Mouse (Mus musculus): ENCODE results near the gene Pitpna.
A peak's percentile ranks its signal among the peaks of the same experiment; 100 is the strongest.

- TF ChIP-seq CTCF (IDR thresholded peaks at IDR 0.05; ENCODE audit: low read depth) = 0 out of 2 replicates have a peak, but pooled peaks have one; percentile 10
- peak; percentile 59 for TF ChIP-seq EP300 (IDR thresholded peaks at IDR 0.05; ENCODE audit: low read depth)
Observed at GRCm38 (mm10) chr11:75649155-75649561, 61.3 kb downstream of the Pitpna start.

All from liver, postnatal 0 days (tissue).